Mouse (Mus musculus): Measurements from ENCODE around the gene Racgap1. TPM values are rescaled to one million over a fixed set of nuclear protein-coding genes. Genes with fewer than 3 reads are reported as not detected.

Gene Racgap1
- polyA plus RNA-seq, 1 experiment from 2014 or later = 7.5 TPM

DNA sequence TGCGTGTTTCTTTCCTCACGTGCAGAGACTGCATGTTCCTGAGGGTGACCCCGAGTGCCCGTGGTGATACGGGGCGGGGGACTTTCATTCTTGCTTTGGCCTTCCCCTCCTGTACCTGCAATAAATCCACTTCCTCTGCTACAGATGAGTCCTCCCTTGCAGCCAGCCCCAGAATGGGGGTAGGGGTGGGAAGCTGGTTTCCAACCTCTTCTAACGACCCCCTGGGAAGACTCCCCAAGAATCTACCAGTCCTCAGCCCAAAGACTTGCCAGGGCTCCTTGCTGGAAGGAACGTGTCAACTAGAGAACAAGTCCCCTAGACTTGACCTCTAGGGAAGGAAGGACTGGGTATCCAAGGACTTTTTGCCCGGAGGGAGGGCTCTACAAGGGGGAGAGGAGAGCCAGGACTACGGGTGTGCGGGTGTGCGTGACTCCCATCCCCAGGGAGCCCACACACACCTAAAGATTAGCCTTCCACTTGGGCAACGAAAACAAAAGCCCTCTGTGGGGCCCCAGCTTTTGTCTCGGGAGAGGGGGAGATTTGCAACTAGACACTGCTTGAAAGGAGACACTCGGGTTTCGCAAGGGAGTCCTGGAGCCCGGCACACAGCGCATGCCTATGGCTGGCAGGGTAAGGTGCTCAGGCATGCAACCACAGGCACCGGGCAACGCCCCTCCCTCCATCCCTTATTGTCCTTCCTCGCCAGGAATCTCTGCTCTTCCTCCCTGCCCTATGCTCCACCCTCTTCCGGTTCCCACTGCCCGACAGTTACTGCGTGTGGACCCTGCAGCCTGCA lies 66.9 kb downstream of the Racgap1 start:
- H3K36me3 ChIP-seq (ENCODE audit: insufficient read depth, low read length) = no peaks in the 10 kb centered on the region
- peak; percentile 78 for DNase-seq (ENCODE audit: low spot score)
- H3K27me3 ChIP-seq (replicated peaks; ENCODE audit: insufficient read depth, low read length) = peaks cover 50% of the 10 kb centered on the region
- peak; percentile 69 for ATAC-seq
- TF ChIP-seq EP300 (IDR thresholded peaks at IDR 0.05) (no peak), CTCF (IDR thresholded peaks at IDR 0.05) (no peak)
- peak overlapping the region; percentile 53 for H3K4me2 ChIP-seq (replicated peaks; ENCODE audit: low read depth, low read length)
- H3K9me3 ChIP-seq (ENCODE audit: low read length) = no peaks in the 10 kb centered on the region
- peak overlapping the region; percentile 28; the same call in 1 of the 2 replicates for H3K4me3 ChIP-seq (ENCODE audit: low read depth, low read length)
- H3K4me1 ChIP-seq (ENCODE audit: insufficient read depth, low read depth, low read length) = peaks cover 16% of the 10 kb centered on the region
- H3K9ac ChIP-seq (replicated peaks; ENCODE audit: low read depth) = 0 out of 2 replicates have a peak overlapping the region, but pooled peaks have one; percentile 19
- 2% methylated on average over 24 of the region's 24 CpGs for WGBS
- H3K27ac ChIP-seq (ENCODE audit: low read length) = no peak overlapping the region; the same call in 1 of the 2 replicates

DNA sequence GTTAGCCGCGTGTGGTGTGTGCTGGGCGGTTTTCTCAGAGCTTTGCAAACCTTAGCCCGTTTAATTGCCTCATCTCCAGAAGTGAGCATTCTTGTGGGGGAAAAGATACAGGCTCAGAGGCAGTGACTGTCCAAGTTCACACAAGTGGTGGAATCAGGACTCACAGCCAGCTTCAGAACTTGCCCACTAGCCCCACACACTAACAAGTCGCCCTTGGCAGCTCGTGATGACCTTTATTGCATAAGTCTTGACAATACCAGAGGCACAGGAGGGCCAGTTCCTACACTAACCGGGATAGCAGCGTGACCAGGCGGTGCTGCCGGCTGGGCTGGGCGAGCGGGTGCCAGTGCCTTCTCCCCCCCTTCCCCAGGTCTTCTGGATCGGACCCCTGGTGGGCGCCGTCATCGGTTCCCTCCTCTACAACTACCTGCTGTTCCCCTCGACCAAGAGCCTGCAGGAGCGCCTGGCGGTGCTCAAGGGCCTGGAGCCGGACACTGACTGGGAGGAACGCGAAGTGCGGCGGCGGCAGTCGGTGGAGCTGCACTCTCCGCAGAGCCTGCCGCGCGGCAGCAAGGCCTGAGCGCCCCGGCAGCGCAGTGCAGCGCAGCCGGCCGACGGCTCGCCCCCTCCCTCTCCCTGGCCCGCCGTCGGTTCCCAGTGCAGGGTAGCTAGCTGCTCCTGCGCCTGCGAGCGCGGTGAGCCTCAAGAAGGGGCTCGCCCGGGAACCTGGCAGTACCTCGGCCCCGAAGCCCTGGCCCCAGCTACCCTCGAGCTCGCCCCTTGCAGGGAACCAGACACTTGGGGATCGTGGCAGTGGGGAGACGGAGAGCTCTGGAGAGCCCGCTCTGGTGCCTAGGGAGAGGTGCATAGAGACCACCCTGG lies 67.8 kb downstream of the Racgap1 start:
- Histone ChIP-seq H3K36me3 (ENCODE audit: insufficient read depth, low read length) (no peaks in the 10 kb centered on the region), H3K9ac (replicated peaks; ENCODE audit: low read depth) (no peak overlapping the region), H3K4me2 (replicated peaks; ENCODE audit: low read depth, low read length) (peak overlapping the region; percentile 53), H3K27ac (ENCODE audit: low read length) (no peak overlapping the region), H3K4me3 (ENCODE audit: low read depth, low read length) (peak overlapping the region; percentile 28), H3K27me3 (replicated peaks; ENCODE audit: insufficient read depth, low read length) (peaks cover 44% of the 10 kb centered on the region), H3K9me3 (ENCODE audit: low read length) (no peaks in the 10 kb centered on the region), H3K4me1 (ENCODE audit: insufficient read depth, low read depth, low read length) (peaks cover 16% of the 10 kb centered on the region)
- 4% methylated on average over 49 of the region's 54 CpGs for WGBS
- TF ChIP-seq CTCF (IDR thresholded peaks at IDR 0.05) (peak; percentile 6; the same call in 1 of the 2 replicates), EP300 (IDR thresholded peaks at IDR 0.05) (no peak)
- ATAC-seq (peak; percentile 63), DNase-seq (ENCODE audit: low spot score) (peak; percentile 55)

DNA sequence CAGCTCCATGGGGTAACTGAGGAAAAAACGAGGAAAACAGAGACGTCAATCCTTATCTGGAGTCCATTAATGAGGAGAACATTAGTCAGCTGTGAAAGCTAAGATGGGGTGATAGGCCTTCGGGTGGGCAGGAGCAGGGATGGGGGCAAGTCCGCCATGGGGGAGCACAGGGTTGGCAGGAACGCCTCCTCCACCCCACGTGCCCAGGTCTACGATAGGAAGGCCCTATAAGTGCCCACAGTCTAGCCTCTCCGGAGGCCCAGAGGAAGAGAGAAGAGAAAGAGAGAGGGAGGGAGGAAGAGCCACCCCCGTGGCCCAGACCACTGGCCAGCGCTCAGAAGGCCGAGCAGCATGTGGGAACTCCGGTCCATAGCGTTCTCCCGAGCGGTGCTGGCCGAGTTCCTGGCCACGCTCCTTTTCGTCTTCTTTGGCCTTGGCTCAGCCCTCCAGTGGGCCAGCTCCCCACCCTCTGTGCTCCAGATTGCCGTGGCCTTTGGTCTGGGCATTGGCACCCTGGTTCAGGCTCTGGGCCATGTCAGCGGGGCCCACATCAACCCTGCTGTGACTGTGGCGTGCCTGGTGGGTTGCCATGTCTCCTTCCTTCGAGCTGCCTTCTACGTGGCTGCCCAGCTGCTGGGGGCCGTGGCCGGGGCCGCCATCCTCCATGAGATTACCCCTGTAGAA lies 72.5 kb downstream of the Racgap1 start, which contains the start of gene Aqp2:
Gene Aqp2, plus strand, starts transcription at position 254 of the 684 bp plus-strand sequence.
- ATAC-seq (no peak), DNase-seq (ENCODE audit: low spot score) (no peak)
- Histone ChIP-seq H3K27ac (ENCODE audit: low read length) (no peak within 1 kb of the TSS), H3K9ac (replicated peaks; ENCODE audit: low read depth) (no peak within 1 kb of the TSS), H3K9me3 (ENCODE audit: low read length) (no peaks in the 10 kb centered on the region), H3K4me3 (ENCODE audit: low read depth, low read length) (no peak within 1 kb of the TSS), H3K36me3 (ENCODE audit: insufficient read depth, low read length) (no peaks in the 10 kb centered on the region), H3K4me1 (ENCODE audit: insufficient read depth, low read depth, low read length) (peaks cover 4% of the 10 kb centered on the region), H3K27me3 (replicated peaks; ENCODE audit: insufficient read depth, low read length) (peaks cover 32% of the 10 kb centered on the region), H3K4me2 (replicated peaks; ENCODE audit: low read depth, low read length) (no peak within 1 kb of the TSS)
- TF ChIP-seq CTCF (IDR thresholded peaks at IDR 0.05) (no peak), EP300 (IDR thresholded peaks at IDR 0.05) (no peak)
- 76% methylated on average over 24 of the region's 26 CpGs for WGBS

Other genes starting within 250 kb of the Racgap1 start
- 5.2 and 6.0 TPM in 2 replicates for gene Nckap5l, start 193.9 kb downstream of the Racgap1 start, polyA plus RNA-seq (2015; fragmentation: Nextera tagmentation; extraction: Ambion mirVana)
- gene Bcdin3d, start 176.9 kb downstream of the Racgap1 start, polyA plus RNA-seq (2015; fragmentation: Nextera tagmentation; extraction: Ambion mirVana) = 11.2 and 11.5 TPM in 2 replicates
- 0.81 and 0.95 TPM in 2 replicates for gene Faim2, start 123.5 kb downstream of the Racgap1 start, polyA plus RNA-seq (2015; fragmentation: Nextera tagmentation; extraction: Ambion mirVana)
- gene Aqp2, start 72.6 kb downstream of the Racgap1 start, polyA plus RNA-seq (2015; fragmentation: Nextera tagmentation; extraction: Ambion mirVana) = not detected in 2 replicates
- gene Aqp5, start 60.9 kb downstream of the Racgap1 start, polyA plus RNA-seq (2015; fragmentation: Nextera tagmentation; extraction: Ambion mirVana) = 551 and 593 TPM in 2 replicates
- not detected in 2 replicates for gene Aqp6, start 50.3 kb downstream of the Racgap1 start, polyA plus RNA-seq (2015; fragmentation: Nextera tagmentation; extraction: Ambion mirVana)
- 1.3 TPM in 2 replicates for gene Asic1, start 18.7 kb upstream of the Racgap1 start, polyA plus RNA-seq (2015; fragmentation: Nextera tagmentation; extraction: Ambion mirVana)
- 19.7 and 20.4 TPM in 2 replicates for gene Smarcd1, start 50.5 kb upstream of the Racgap1 start, polyA plus RNA-seq (2015; fragmentation: Nextera tagmentation; extraction: Ambion mirVana)
- 3.2 TPM in 1 of 2 replicates, not detected in the other for gene Gm17349, start 53.8 kb upstream of the Racgap1 start, polyA plus RNA-seq (2015; fragmentation: Nextera tagmentation; extraction: Ambion mirVana)
- gene Gpd1, start 65.9 kb upstream of the Racgap1 start, polyA plus RNA-seq (2015; fragmentation: Nextera tagmentation; extraction: Ambion mirVana) = 10.0 and 13.2 TPM in 2 replicates
- 197 and 206 TPM in 2 replicates for gene Cox14, start 74.0 kb upstream of the Racgap1 start, polyA plus RNA-seq (2015; fragmentation: Nextera tagmentation; extraction: Ambion mirVana)
- gene Cers5, start 121.2 kb upstream of the Racgap1 start, polyA plus RNA-seq (2015; fragmentation: Nextera tagmentation; extraction: Ambion mirVana) = 67.1 and 71.5 TPM in 2 replicates
- 28.6 and 38.5 TPM in 2 replicates for gene Lima1, start 223.8 kb upstream of the Racgap1 start, polyA plus RNA-seq (2015; fragmentation: Nextera tagmentation; extraction: Ambion mirVana)

Measured in lung, postnatal 0 days (tissue).